21 mouse cellular contexts compared by ENCODE assay signal in the genomic region with DNA sequence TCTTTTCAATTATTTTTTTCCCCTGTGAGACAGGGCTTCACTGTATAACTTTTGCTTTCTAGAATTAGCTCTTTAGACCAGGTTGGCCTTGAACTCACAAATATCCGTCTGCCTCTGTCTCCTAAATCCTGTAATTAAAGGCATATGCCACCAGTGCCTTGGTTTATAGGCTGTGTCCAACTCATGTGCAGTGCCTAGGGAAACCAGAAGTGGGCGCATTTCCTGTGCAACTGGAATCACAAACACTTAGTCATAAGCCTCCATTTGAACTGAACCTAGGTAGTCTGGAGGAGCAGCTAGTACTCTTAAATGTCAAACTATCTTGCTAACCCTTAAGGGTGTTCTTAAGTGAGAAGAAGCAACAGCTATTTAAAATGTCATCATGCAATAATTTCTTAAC.
DNase-seq lines count a peak whose midpoint lies in the region; ATAC-seq and TF ChIP-seq lines count a peak whose summit lies in the region.
"Had no signal": no experiment of that assay in that cellular context is flagged by ENCODE, and none has a peak within 500 bp of the region (broad histone marks: within the 10 kb centered on the region; RNA-seq: fewer than 3 reads in every experiment).

No protein-coding gene starts in this region.

- H3K4me3 ChIP-seq in heart, adult 2 months, result no peak overlapping the region
- no peak overlapping the region for H3K4me3 ChIP-seq in lung, postnatal 0 days (ENCODE audit: low read depth, low read length)
- H3K4me3 ChIP-seq: embryonic facial prominence, embryonic 12.5 days; heart, embryonic 13.5 days; hindbrain, embryonic 13.5 days; intestine, embryonic 15.5 days; limb, embryonic 15.5 days; megakaryocyte, embryonic 14.5 days; myocyte; neural tube, embryonic 15.5 days had no signal

- no peaks in the 10 kb centered on the region for H3K27me3 ChIP-seq in heart, adult 2 months (ENCODE audit: control insufficient read depth, insufficient read depth, low read length)
- no peaks in the 10 kb centered on the region for H3K27me3 ChIP-seq in lung, postnatal 0 days (replicated peaks; ENCODE audit: insufficient read depth, low read length)
- peaks cover 49% of the 10 kb centered on the region for H3K27me3 ChIP-seq in Patski
- H3K27me3 ChIP-seq: embryonic facial prominence, embryonic 12.5 days; heart, embryonic 13.5 days; hindbrain, embryonic 13.5 days; intestine, embryonic 15.5 days; limb, embryonic 15.5 days; neural tube, embryonic 15.5 days had no signal

- 87% methylated on average over 2 of the region's 2 CpGs for WGBS in heart, adult 2 months
- WGBS in lung, postnatal 0 days, result 78% methylated on average over 2 of the region's 2 CpGs

- intact Hi-C loops in heart, adult 2 months (cut with DNase I), result loop anchor here (2.0 to 5.0 kb wide), 2 partner anchors 60 to 387 kb away; partner anchors contain the start of gene Pls3

- H3K4me1 ChIP-seq in heart, adult 2 months (ENCODE audit: control insufficient read depth, insufficient read depth, low read length), result peaks cover 1% of the 10 kb centered on the region
- no peaks in the 10 kb centered on the region for H3K4me1 ChIP-seq in lung, postnatal 0 days (ENCODE audit: insufficient read depth, low read depth, low read length)
- H3K4me1 ChIP-seq: embryonic facial prominence, embryonic 12.5 days; hindbrain, embryonic 13.5 days; intestine, embryonic 15.5 days; limb, embryonic 15.5 days; megakaryocyte, embryonic 14.5 days; neural tube, embryonic 15.5 days had no signal

- no peak overlapping the region for H3K9ac ChIP-seq in heart, adult 2 months (ENCODE audit: low read depth, low read length)
- H3K9ac ChIP-seq in lung, postnatal 0 days (replicated peaks; ENCODE audit: low read depth), result no peak overlapping the region
- H3K9ac ChIP-seq: embryonic facial prominence, embryonic 12.5 days; heart, embryonic 13.5 days; hindbrain, embryonic 13.5 days; intestine, embryonic 15.5 days; limb, embryonic 15.5 days; neural tube, embryonic 15.5 days had no signal

- H3K27ac ChIP-seq in heart, adult 2 months, result no peak overlapping the region
- no peak overlapping the region for H3K27ac ChIP-seq in lung, postnatal 0 days (ENCODE audit: low read length)
- H3K27ac ChIP-seq: embryonic facial prominence, embryonic 12.5 days; heart, embryonic 13.5 days; hindbrain, embryonic 13.5 days; intestine, embryonic 15.5 days; kidney, postnatal 0 days; limb, embryonic 15.5 days; neural tube, embryonic 15.5 days had no signal

- TF ChIP-seq CTCF in heart, adult 2 months (IDR thresholded peaks at IDR 0.05), result peak; percentile 53
- peak; percentile 47 for TF ChIP-seq CTCF in lung, postnatal 0 days (IDR thresholded peaks at IDR 0.05)
- peak; percentile 29 for TF ChIP-seq CTCF in Patski (IDR thresholded peaks at IDR 0.05)

- peaks cover 2% of the 10 kb centered on the region for H3K36me3 ChIP-seq in heart, adult 2 months (ENCODE audit: control insufficient read depth, insufficient read depth, low read length)
- no peaks in the 10 kb centered on the region for H3K36me3 ChIP-seq in lung, postnatal 0 days (ENCODE audit: insufficient read depth, low read length)
- H3K36me3 ChIP-seq: embryonic facial prominence, embryonic 12.5 days; hindbrain, embryonic 13.5 days; intestine, embryonic 15.5 days; limb, embryonic 15.5 days; neural tube, embryonic 15.5 days had no signal

- no peak for TF ChIP-seq EP300 in heart, adult 2 months (IDR thresholded peaks at IDR 0.05; ENCODE audit: insufficient read depth, low read depth, low read length)
- no peak for TF ChIP-seq EP300 in lung, postnatal 0 days (IDR thresholded peaks at IDR 0.05)

- CTCF ChIA-PET in Patski (lab: Charles Lee), result interaction anchor here (1.0 kb wide), 1 partner anchor 18 kb away, joined by 3 read pairs; no protein-coding TSS in a partner anchor

- H3K9me3 ChIP-seq in lung, postnatal 0 days (ENCODE audit: low read length), result no peaks in the 10 kb centered on the region
- H3K9me3 ChIP-seq: embryonic facial prominence, embryonic 12.5 days; heart, embryonic 13.5 days; hindbrain, embryonic 13.5 days; intestine, embryonic 15.5 days; limb, embryonic 15.5 days; megakaryocyte, embryonic 14.5 days; neural tube, embryonic 15.5 days had no signal

- in situ Hi-C loops in Patski (cut with MboI; ENCODE audit: low pct_unique_long_range_greater_than_20kb), result no loop called here

- POLR2A ChIA-PET in Patski (lab: Charles Lee), result no interaction called here

- no peak for TF ChIP-seq POLR2A in heart, adult 2 months (IDR thresholded peaks at IDR 0.05; ENCODE audit: insufficient read depth, low read depth, low read length)

- no peak for ATAC-seq in lung, postnatal 0 days
- no peak for ATAC-seq in Patski
- ATAC-seq: intestine, embryonic 15.5 days had no signal

- DNase-seq in heart, adult 2 months, result no peak
- no peak for DNase-seq in heart, adult 11 months
- DNase-seq in lung, postnatal 0 days (ENCODE audit: low spot score), result no peak
- DNase-seq in lung, postnatal 25 days (ENCODE audit: low spot score), result no peak
- DNase-seq in Patski (ENCODE audit: low read depth, low spot score), result no peak
- DNase-seq in urinary bladder, adult 2 months (ENCODE audit: low spot score), result no peak
- no peak for DNase-seq in adrenal gland, postnatal 14 days
- DNase-seq: B cell, adult 2 months; cerebellum, adult 8-10 months; layer of hippocampus, postnatal 36 days; lung, postnatal 14 days; midbrain, embryonic 14.5 days had no signal

- H3K79me2 ChIP-seq in heart, adult 2 months (replicated peaks; ENCODE audit: control insufficient read depth, insufficient read depth, low read length), result no peaks in the 10 kb centered on the region; the same call in 1 of the 2 replicates

- no peak overlapping the region for H3K4me2 ChIP-seq in lung, postnatal 0 days (replicated peaks; ENCODE audit: low read depth, low read length)
- H3K4me2 ChIP-seq: embryonic facial prominence, embryonic 12.5 days; heart, embryonic 13.5 days; hindbrain, embryonic 13.5 days; intestine, embryonic 15.5 days; limb, embryonic 15.5 days; neural tube, embryonic 15.5 days had no signal
